Mouse (Mus musculus): ENCODE data around the gene Btg4. TPM values are rescaled to one million over a fixed set of nuclear protein-coding genes. Genes with fewer than 3 reads are reported as not detected.

Btg4 gene
- polyA plus RNA-seq, 2 experiments = not detected

- peaks cover 46% of the 10 kb centered on the region for H3K27me3 ChIP-seq (ENCODE audit: control insufficient read depth, insufficient read depth, low read length)
Measured at GRCm38 (mm10) chr9:51101756-51102425, 41.2 kb downstream of the Btg4 start, which contains the start of gene 4833427G06Rik. TSS of gene 4833427G06Rik (minus strand) at chr9:51102078.

DNA sequence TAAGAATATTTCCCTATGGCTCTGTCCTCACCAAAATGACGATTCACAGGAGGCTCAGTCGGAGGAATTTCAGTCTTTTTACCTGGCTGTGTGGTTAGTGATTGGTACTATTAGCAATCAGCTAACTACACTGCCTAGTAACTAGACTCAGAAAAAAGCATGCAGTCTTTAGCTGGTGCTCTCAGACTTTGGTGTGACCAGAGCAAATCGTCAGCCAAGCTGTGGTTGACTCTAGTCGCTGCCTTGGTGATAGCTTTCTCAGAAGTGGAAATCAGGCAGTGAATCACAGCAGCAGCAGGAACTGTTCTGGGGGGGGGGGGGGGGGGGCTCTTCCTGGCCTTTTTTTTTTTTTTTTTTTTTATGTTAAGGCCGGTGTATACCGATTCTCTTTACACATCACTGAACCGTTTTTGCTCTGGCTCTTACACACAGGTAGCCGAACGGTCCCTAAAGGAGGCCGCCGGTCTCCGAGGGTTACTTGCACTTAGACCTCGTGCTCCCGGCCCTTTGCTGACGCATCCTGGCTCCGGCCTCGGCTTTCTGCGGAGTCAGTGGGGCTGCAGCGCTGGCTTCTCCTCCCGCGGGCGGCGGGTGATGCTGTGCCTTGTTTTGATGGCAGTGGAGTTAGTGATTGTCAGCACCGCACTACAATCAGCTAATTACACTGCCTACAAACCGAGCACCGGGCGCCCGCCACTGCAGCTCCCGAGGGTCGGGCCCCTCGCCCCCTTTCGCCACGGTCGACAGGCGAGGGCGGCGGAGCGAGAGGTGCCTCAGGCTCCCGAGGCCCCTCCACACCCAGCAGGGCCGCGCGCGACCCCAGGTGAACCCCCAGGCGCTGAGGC lies 42.5 kb downstream of the Btg4 start:
- DNase-seq (ENCODE audit: low read depth in 3 of 3, low spot score in 3 of 3) = no peak
- no peaks in the 10 kb centered on the region for H3K9me3 ChIP-seq (ENCODE audit: control insufficient read depth, low read length)
- H3K27ac ChIP-seq = no peak overlapping the region
- no peak overlapping the region for H3K9ac ChIP-seq (replicated peaks)
- H3K4me1 ChIP-seq (replicated peaks; ENCODE audit: control insufficient read depth in 2 of 2, insufficient read depth in 2 of 2, low read length in 1 of 2) = no peaks in the 10 kb centered on the region
- peak overlapping the region in 1 of 2 experiments; percentile 39; a peak in 2 of 4 replicates for H3K4me3 ChIP-seq (ENCODE audit: insufficient read depth in 1 of 2, low read depth in 2 of 2, low read length in 2 of 2)
- H3K27me3 ChIP-seq (ENCODE audit: control insufficient read depth, insufficient read depth, low read length) = peaks cover 48% of the 10 kb centered on the region
- TF ChIP-seq CTCF (IDR thresholded peaks at IDR 0.05; ENCODE audit: low read depth) (no peak), EP300 (IDR thresholded peaks at IDR 0.05; ENCODE audit: low read depth) (no peak)
- no peak for ATAC-seq (ENCODE audit: insufficient read depth)
- H3K4me2 ChIP-seq (ENCODE audit: low read depth) = peak overlapping the region; percentile 57
- 2% methylated on average over 44 of the region's 44 CpGs for WGBS (ENCODE audit: insufficient replicate concordance)
- H3K36me3 ChIP-seq (replicated peaks; ENCODE audit: control insufficient read depth, insufficient read depth, low read depth) = no peaks in the 10 kb centered on the region

More at GRCm38 (mm10) chr9:51101756-51102425, 41.2 kb downstream of the Btg4 start, which contains the start of gene 4833427G06Rik:
- Histone ChIP-seq H3K27ac (no peak within 1 kb of the TSS), H3K4me1 (replicated peaks; ENCODE audit: control insufficient read depth in 2 of 2, insufficient read depth in 2 of 2, low read length in 1 of 2) (no peaks in the 10 kb centered on the region), H3K9me3 (ENCODE audit: control insufficient read depth, low read length) (no peaks in the 10 kb centered on the region), H3K36me3 (replicated peaks; ENCODE audit: control insufficient read depth, insufficient read depth, low read depth) (no peaks in the 10 kb centered on the region), H3K9ac (replicated peaks) (no peak within 1 kb of the TSS), H3K4me3 (ENCODE audit: insufficient read depth in 1 of 2, low read depth in 2 of 2, low read length in 2 of 2) (no peak within 1 kb of the TSS), H3K4me2 (ENCODE audit: low read depth) (peak within 1 kb of the TSS; percentile 33)
- 8% methylated on average over 27 of the region's 27 CpGs for WGBS (ENCODE audit: insufficient replicate concordance)
- ATAC-seq (ENCODE audit: insufficient read depth) (no peak), DNase-seq (ENCODE audit: low read depth in 3 of 3, low spot score in 3 of 3) (no peak)
- TF ChIP-seq EP300 (IDR thresholded peaks at IDR 0.05; ENCODE audit: low read depth) (no peak), CTCF (IDR thresholded peaks at IDR 0.05; ENCODE audit: low read depth) (no peak; the same call in 1 of the 2 replicates)

DNA sequence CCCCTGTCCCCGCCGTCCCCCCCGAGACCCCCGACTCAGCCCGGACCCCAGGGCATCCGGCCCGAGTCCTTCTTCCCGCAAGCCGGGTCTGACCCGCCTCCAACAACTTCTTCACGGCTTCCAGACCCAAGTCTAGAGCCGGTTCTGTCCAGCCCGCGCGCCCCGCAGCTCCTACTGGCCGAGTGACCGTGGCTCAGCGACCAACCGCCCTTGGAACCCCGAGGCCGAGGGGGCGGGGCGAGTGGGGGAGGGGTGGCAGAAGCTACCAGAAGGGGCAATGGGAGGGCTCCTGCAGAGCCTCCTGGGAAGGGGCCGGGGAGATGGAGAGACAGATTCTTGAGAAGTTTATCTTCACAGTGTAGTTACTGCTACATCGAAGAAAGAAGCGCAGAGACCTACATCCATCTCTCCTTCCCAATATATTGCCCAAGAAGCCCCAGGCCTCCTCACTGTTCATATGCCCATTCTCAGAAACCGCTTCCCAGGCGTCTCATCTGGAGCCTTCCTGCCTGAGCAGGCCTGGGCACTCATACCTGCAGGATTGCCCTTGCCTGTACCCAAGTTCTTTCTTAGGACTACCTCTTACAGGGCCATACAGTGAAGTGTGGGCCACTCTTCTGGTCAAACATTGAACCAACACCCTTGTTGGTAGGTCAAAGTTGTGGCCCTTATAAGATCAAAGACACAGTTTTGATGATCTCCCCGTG lies 43.3 kb downstream of the Btg4 start:
- H3K27ac ChIP-seq = no peak overlapping the region
- no peaks in the 10 kb centered on the region for H3K36me3 ChIP-seq (replicated peaks; ENCODE audit: control insufficient read depth, insufficient read depth, low read depth)
- H3K9me3 ChIP-seq (ENCODE audit: control insufficient read depth, low read length) = no peaks in the 10 kb centered on the region
- WGBS (ENCODE audit: insufficient replicate concordance) = 12% methylated on average over 30 of the region's 30 CpGs
- ATAC-seq (ENCODE audit: insufficient read depth) (no peak), DNase-seq (ENCODE audit: low read depth in 3 of 3, low spot score in 3 of 3) (no peak)
- no peak overlapping the region for H3K9ac ChIP-seq (replicated peaks)
- TF ChIP-seq CTCF (IDR thresholded peaks at IDR 0.05; ENCODE audit: low read depth) (no peak), EP300 (IDR thresholded peaks at IDR 0.05; ENCODE audit: low read depth) (no peak)
- peaks cover 48% of the 10 kb centered on the region for H3K27me3 ChIP-seq (ENCODE audit: control insufficient read depth, insufficient read depth, low read length)
- H3K4me1 ChIP-seq (replicated peaks; ENCODE audit: control insufficient read depth in 2 of 2, insufficient read depth in 2 of 2, low read length in 1 of 2) = no peaks in the 10 kb centered on the region
- peak overlapping the region; percentile 57 for H3K4me2 ChIP-seq (ENCODE audit: low read depth)
- peak overlapping the region in 1 of 2 experiments; percentile 39; a peak in 2 of 4 replicates for H3K4me3 ChIP-seq (ENCODE audit: insufficient read depth in 1 of 2, low read depth in 2 of 2, low read length in 2 of 2)

GRCm38 (mm10) chr9:51105751-51106150 lies 45.0 kb downstream of the Btg4 start:
- H3K4me1 ChIP-seq (replicated peaks; ENCODE audit: control insufficient read depth in 2 of 2, insufficient read depth in 2 of 2, low read length in 1 of 2) = no peaks in the 10 kb centered on the region
- TF ChIP-seq CTCF (IDR thresholded peaks at IDR 0.05; ENCODE audit: low read depth) (no peak), EP300 (IDR thresholded peaks at IDR 0.05; ENCODE audit: low read depth) (no peak)
- H3K9ac ChIP-seq (replicated peaks) = no peak overlapping the region
- no peak overlapping the region for H3K4me2 ChIP-seq (ENCODE audit: low read depth)
- WGBS (ENCODE audit: insufficient replicate concordance) = 35% methylated on average over 2 of the region's 2 CpGs
- H3K36me3 ChIP-seq (replicated peaks; ENCODE audit: control insufficient read depth, insufficient read depth, low read depth) = no peaks in the 10 kb centered on the region
- H3K27ac ChIP-seq = no peak overlapping the region
- H3K4me3 ChIP-seq (ENCODE audit: insufficient read depth in 1 of 2, low read depth in 2 of 2, low read length in 2 of 2) = no peak overlapping the region
- DNase-seq (ENCODE audit: low read depth in 3 of 3, low spot score in 3 of 3) (no peak), ATAC-seq (ENCODE audit: insufficient read depth) (no peak)
- no peaks in the 10 kb centered on the region for H3K9me3 ChIP-seq (ENCODE audit: control insufficient read depth, low read length)
- peaks cover 44% of the 10 kb centered on the region for H3K27me3 ChIP-seq (ENCODE audit: control insufficient read depth, insufficient read depth, low read length)

All from liver, embryonic 14.5 days (tissue).